In genomic region chr3:107611394-107611793, GRCm38 (mm10) we compare ENCODE assay signal across 24 mouse cellular contexts. TPM values are rescaled to one million over a fixed set of nuclear protein-coding genes. Genes with fewer than 3 reads are reported as not detected.
"Had no signal": no experiment of that assay in that cellular context is flagged by ENCODE, and none has a peak within 500 bp of the region (broad histone marks: within the 10 kb centered on the region; RNA-seq: fewer than 3 reads in every experiment).

No protein-coding gene starts in this region.

- H3K4me1 ChIP-seq: lung, embryonic 15.5 days; neural tube, embryonic 12.5 days; stomach, embryonic 15.5 days had no signal

- DNase-seq: lung, adult 2 months; lung, postnatal 14 days; lung, postnatal 36 days; midbrain, embryonic 14.5 days; right cerebral cortex, postnatal 14 days; thymus, adult 2 months; thymus, postnatal 25 days; thymus, postnatal 4 days had no signal

- H3K27ac ChIP-seq: lung, embryonic 15.5 days; macrophage; neural tube, embryonic 12.5 days; stomach, embryonic 15.5 days; stomach, postnatal 0 days had no signal

- H3K27me3 ChIP-seq: lung, embryonic 15.5 days; neural tube, embryonic 12.5 days; stomach, embryonic 15.5 days had no signal

- H3K4me2 ChIP-seq: lung, embryonic 15.5 days; midbrain, embryonic 11.5 days; neural tube, embryonic 12.5 days; stomach, embryonic 15.5 days had no signal

- ATAC-seq: lung, postnatal 0 days had no signal

- H3K4me3 ChIP-seq: lung, embryonic 15.5 days; megakaryocyte, embryonic 14.5 days; neural tube, embryonic 12.5 days; stomach, embryonic 15.5 days had no signal

- H3K9ac ChIP-seq: lung, embryonic 15.5 days; neural tube, embryonic 12.5 days; stomach, embryonic 15.5 days had no signal

- H3K9me3 ChIP-seq: lung, embryonic 15.5 days; megakaryocyte, embryonic 14.5 days; neural tube, embryonic 12.5 days; stomach, embryonic 15.5 days had no signal

RNA-seq across cellular contexts. Expression of gene Alx3, which starts 16.6 kb away (rescaled TPM):
- total RNA-seq: megakaryocyte progenitor cell, adult 5-6 weeks; monocyte, adult 5-6 weeks; neutrophil, adult 5-6 weeks had no signal
- polyA plus RNA-seq: lung, adult 2 months; lung, postnatal 0 days; macrophage; neural tube, embryonic 14.5 days; spleen, adult 2 months; stomach, embryonic 15.5 days; stomach, postnatal 0 days; urinary bladder, adult 2 months had no signal

RNA-seq across cellular contexts. Expression of gene Gm10961, which starts 19.7 kb away (rescaled TPM):
- total RNA-seq: megakaryocyte progenitor cell, adult 5-6 weeks; midbrain, postnatal 0 days; monocyte, adult 5-6 weeks; neutrophil, adult 5-6 weeks had no signal
- polyA plus RNA-seq: lung, adult 2 months; lung, embryonic 15.5 days; lung, postnatal 0 days; macrophage; midbrain, embryonic 11.5 days; midbrain, embryonic 14.5 days; midbrain, postnatal 0 days; neural tube, embryonic 12.5 days; neural tube, embryonic 14.5 days; spleen, adult 2 months; stomach, embryonic 15.5 days; stomach, postnatal 0 days; testis, adult 2 months; thymus, adult 2 months; urinary bladder, adult 2 months had no signal

RNA-seq across cellular contexts. Expression of gene Ubl4b, which starts 56.5 kb away (rescaled TPM):
- total RNA-seq: megakaryocyte progenitor cell, adult 5-6 weeks; midbrain, postnatal 0 days; monocyte, adult 5-6 weeks; neutrophil, adult 5-6 weeks had no signal
- polyA plus RNA-seq: lung, adult 2 months; lung, embryonic 15.5 days; lung, postnatal 0 days; macrophage; midbrain, embryonic 11.5 days; midbrain, embryonic 14.5 days; midbrain, postnatal 0 days; neural tube, embryonic 12.5 days; neural tube, embryonic 14.5 days; spleen, adult 2 months; stomach, embryonic 15.5 days; stomach, postnatal 0 days; urinary bladder, adult 2 months had no signal
